Mouse (Mus musculus) hindbrain, embryonic 10.5 days (tissue): ENCODE data around the gene Il1rl1. TPM values are rescaled to one million over a fixed set of nuclear protein-coding genes. Genes with fewer than 3 reads are reported as not detected.

Experiments
- DNase-seq: peaks from one replicate; pipeline ENCODE4 v3.0.0-alpha.2; 2017; ENCODE audit warnings: low spot score
- H3K27ac ChIP-seq: fragments of 300-500 bp; sonication (generic); 2 replicates; pipeline ENCODE4 v1.5.1; 2016; ENCODE audit warnings: mild to moderate bottlenecking, moderate library complexity
- H3K27me3 ChIP-seq: fragments of 300-500 bp; sonication (generic); 2 replicates; pipeline ENCODE4 v1.6.1; 2016; ENCODE audit warnings: mild to moderate bottlenecking; ENCODE audit not compliant: poor library complexity, insufficient read depth, severe bottlenecking
- H3K36me3 ChIP-seq: fragments of 300-500 bp; sonication (generic); 2 replicates; pipeline ENCODE4 v1.6.1; 2016; ENCODE audit warnings: mild to moderate bottlenecking, moderate library complexity
- H3K4me1 ChIP-seq: fragments of 300-500 bp; sonication (generic); replicated peaks from 2 replicates; pipeline ENCODE4 v1.6.1; 2016; ENCODE audit warnings: mild to moderate bottlenecking
- H3K4me3 ChIP-seq: fragments of 300-500 bp; sonication (generic); 2 replicates; pipeline ENCODE4 v1.5.1; 2016; ENCODE audit warnings: mild to moderate bottlenecking, moderate library complexity
- H3K9me3 ChIP-seq: fragments of 300-500 bp; sonication (generic); 2 replicates; pipeline ENCODE4 v1.6.1; 2016; ENCODE audit warnings: mild to moderate bottlenecking, moderate library complexity
- WGBS: fragments of 180-500 bp; shearing (Covaris S2); methylation state at CpG from one replicate; pipeline ENCODE4 v1.1.7; 2016; 5-methylcytosine and 5-hydroxymethylcytosine counted together
- polyA plus RNA-seq: library from polyadenylated mRNA; unstranded; fragments of >200 nt; fragmentation: Nextera tagmentation; extraction: Ambion mirVana; gene quantifications from 2 replicates; pipeline ENCODE4 v1.2.1, GENCODE M21; 2016

The Il1rl1 gene
- polyA plus RNA-seq, 1 experiment from 2014 or later, result 0.03 TPM

GRCm38 (mm10) chr1:40501546-40502398 is 72.4 kb downstream of the Il1rl1 start:
- Histone ChIP-seq H3K4me3 (no peak overlapping the region), H3K36me3 (no peaks in the 10 kb centered on the region), H3K27me3 (no peaks in the 10 kb centered on the region), H3K9me3 (no peaks in the 10 kb centered on the region), H3K27ac (no peak overlapping the region), H3K4me1 (no peaks in the 10 kb centered on the region)
- 90% methylated on average over 11 of the region's 11 CpGs for WGBS
- no peak for DNase-seq

- Histone ChIP-seq H3K4me3 (no peak overlapping the region), H3K27ac (no peak overlapping the region), H3K9me3 (no peaks in the 10 kb centered on the region), H3K27me3 (no peaks in the 10 kb centered on the region), H3K4me1 (no peaks in the 10 kb centered on the region), H3K36me3 (no peaks in the 10 kb centered on the region)
- 88% methylated on average over 5 of the region's 5 CpGs for WGBS
- no peak for DNase-seq
Measured at GRCm38 (mm10) chr1:40504548-40504947, 75.2 kb downstream of the Il1rl1 start.

Other genes starting within 250 kb of the Il1rl1 start
- 0.40 and 0.58 TPM in 2 replicates for gene Il1r1, start 204.5 kb upstream of the Il1rl1 start, polyA plus RNA-seq
- 1.2 and 1.6 TPM in 2 replicates for gene Il1rl2, start 105.0 kb upstream of the Il1rl1 start, polyA plus RNA-seq
- gene Il18r1, start 36.0 kb downstream of the Il1rl1 start, polyA plus RNA-seq, result not detected in 2 replicates
- gene Il18rap, start 85.8 kb downstream of the Il1rl1 start, polyA plus RNA-seq, result 0.15 and 0.21 TPM in 2 replicates
- not detected in 2 replicates for gene Slc9a4, start 150.5 kb downstream of the Il1rl1 start, polyA plus RNA-seq